Mouse (Mus musculus) kidney, adult 9 months (tissue): ENCODE measurements at regions not wholly inside any gene's neighbourhood (a gene's known extent, or its start where the extent isn't known, plus 50 kb on each side); places are given as distances from the start of the nearest gene placed in this dataset.

Experiments
- DNase-seq: peaks from one replicate; pipeline ENCODE4 v3.0.0; 2022

DNA sequence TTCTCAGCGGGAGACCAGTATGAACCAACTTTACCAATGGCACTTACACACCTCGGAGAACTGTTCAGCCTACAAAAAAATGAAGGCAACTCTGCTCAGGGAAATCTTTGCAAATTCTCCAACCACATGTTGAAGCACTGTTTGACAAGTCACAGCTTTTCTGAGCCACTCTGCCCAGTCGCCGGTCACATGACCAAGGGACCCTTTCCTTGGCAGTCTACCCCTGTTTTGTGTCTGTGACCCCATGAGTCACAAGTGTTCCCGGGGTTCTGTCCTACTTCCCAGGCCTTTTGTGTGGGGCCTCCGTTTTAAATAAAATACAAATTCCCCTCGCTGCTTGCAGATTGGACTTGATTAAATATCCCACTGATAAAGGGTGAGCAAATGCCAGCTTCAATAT, 323.5 kb upstream of the Mgmt start:
- DNase-seq, result no peak

DNA sequence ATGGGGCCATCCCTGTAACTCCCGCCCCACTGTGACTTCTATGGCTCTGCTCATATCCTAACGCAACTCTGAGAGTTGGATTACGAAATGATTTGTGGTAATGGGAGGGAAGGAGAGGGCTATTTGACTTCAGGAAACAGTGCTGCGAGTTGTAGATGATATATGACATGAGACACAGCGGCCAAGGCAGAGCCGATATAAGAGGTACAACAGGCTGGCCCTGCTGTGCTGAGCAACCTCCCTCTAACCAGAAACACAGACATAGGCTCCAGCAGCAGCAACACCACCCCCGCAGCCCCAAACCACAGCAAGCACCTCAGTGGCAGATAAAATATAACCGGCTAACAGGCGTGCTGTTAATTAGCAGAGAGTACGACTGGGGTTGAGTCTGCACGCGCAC, 312.5 kb upstream of the Mgmt start:
- no peak for DNase-seq

DNA sequence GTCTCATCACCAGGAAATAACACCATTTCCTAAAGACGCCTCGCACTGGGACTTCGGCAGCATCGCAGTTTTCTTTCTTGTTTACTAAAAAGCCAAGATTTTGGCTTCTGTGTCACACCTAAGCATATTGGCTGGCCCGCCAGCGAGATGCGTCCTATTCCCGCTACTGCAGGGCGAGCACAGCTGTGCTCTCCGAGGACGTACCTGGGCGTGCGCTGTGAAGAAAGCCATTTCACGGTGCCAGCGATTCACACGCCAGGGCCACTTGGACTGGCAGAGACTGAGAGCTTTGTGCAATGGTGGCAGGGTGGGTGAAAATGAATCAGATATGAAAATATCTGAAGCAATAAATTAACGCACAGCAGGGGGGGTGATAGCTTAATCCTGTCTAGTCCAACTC, 310.1 kb upstream of the Mgmt start:
- no peak for DNase-seq

DNA sequence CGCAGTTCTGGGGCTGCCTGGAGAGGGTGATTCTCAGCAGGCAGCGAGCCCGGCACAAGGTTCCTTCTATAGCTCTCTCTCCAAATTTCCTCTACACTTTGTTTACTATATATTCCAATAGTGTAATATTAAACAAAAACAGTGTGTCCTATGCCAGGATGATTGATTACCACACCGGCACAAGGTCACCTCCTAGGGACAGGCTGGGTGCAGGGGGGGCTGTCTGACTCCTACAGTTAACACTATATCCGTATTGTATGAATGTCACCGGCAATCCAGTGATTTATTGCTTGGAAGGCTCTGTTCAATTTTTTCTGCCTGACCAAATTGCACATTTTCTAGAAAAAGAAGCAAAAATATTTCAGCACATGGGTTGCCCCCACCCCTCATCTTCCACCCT, 305.9 kb upstream of the Mgmt start:
- no peak for DNase-seq

DNA sequence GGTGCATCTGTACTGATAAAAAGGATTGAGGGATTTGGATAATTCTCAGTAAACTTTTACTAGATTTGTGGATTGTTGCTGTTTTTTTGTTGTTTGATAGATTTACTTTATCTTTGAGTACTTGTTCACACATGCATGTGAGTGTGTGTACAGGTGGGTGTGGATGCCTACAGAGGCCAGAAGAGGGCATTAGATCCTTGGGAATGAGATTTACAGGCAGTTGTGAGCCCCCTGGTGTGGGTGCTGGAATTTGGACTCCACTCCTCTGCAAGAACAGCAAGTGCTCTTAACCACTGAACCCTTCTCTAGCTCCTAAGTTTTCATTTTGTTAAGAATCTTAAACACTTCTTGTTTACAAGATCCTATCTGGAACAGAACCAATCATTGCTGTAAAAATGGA, 303.5 kb upstream of the Mgmt start:
- DNase-seq, result no peak

DNA sequence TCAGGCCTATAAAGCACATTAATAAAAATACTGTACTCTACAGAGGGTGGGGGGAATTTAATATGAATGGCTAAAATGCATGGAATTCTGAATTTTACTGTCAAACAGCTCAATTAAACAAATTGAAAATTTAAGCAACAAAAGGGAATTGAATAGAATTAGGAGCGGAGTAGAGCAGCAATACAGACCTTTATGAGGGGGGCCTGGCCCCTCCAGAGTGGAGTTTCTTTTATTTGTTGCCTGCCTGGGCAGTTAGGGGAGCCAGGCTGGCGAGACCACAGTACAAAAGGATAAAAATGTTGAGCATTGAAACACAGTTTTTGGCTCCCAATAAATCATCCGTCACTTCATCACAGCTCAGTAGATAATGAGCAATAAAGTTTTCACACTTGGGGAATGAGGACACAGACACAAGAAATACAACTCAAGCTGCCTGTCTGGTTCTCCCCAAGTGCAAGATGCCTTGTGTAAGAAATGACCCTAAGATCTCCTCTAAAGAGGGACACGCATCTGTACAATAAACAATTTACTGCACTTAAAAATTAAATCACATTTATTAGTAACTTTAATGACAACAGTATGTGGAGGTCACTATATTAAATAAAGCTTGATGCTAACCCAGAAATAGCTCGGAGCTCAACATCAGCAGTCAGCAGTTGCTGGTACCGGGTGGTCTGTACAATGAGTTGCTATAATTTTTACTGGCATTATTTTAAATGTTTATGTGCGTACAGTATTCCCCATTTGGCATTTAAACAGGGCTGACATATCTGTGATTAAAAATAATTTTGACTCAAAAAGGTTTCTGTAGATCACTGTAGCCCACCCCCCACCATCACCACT, 286.9 kb upstream of the Mgmt start:
- no peak for DNase-seq

DNA sequence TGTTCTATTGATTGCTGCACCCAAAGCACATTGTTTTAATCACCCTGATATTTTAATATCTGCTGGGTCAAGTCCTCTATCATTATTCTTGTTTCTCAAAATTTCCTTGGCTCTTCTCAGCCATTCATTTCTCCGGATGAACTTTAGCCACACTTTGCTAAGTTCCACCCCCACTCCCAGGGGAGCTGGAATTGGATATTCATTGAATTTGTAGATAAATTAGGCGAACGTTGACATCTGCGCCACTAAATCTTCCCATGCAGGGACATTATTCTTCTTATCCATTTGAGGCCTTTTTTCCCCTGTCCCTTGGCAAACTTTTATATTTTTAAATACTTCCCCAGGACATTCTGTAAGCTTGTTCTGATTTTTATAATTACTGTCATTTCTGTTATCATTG, 280.9 kb upstream of the Mgmt start:
- DNase-seq, result peak; percentile 47

DNA sequence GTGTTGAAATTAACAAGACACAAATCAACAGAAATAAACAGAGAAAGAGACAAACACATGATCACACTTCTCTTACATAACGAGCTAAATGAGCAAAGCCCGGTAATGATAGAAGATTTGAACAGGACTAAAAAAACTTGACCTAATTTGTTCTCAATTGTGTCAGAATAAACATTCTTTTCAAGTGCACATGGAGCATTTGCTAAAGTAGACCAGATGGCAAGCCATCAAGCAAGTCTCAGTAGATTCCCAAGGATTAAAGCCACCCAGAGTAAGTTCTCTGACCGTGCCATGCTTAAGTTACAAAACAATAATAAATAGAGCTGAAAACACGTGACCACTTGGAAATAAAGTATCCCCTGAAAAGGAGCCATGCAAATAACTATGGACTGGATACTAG, 269.9 kb upstream of the Mgmt start:
- no peak for DNase-seq

DNA sequence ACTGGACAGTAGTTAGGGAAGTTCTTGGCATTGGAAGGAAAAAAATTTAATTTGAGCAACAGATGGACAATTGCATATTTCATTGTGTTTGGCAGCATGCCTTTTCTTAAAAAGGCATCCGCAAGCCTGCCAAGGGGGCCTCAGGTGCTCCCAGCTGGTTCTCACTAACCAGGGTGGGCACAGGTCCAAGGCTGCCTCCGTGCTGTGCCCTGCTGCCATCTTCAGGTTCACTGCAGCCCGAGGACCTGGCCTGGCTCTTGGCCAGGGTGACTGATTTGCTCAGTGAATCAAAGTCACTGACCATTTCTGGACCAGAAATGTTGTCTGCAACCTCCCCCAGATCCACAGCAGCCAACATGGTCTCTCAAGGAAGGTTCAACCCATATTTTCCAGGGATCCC, 263.3 kb upstream of the Mgmt start:
- peak; percentile 57 for DNase-seq

DNA sequence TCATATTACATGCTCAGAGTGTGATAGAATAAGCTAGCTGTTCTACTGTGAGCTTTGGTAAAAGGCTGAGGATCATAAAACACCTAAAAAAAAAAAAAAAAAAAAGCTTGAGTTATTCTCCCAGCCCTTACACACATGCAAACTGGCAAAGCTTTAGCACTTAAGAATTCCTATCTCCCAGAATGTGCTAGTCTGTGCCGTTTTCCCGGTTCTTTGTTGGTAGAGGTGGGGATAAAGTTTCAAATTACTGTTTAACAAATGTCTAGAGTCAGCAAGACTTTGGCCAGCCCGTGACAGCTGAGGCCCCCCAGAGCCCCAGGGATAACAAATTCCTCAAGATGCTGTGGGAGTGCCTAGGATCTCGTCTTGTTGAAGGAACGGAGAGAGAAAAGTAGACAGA, 254.3 kb upstream of the Mgmt start:
- peak; percentile 29 for DNase-seq

DNA sequence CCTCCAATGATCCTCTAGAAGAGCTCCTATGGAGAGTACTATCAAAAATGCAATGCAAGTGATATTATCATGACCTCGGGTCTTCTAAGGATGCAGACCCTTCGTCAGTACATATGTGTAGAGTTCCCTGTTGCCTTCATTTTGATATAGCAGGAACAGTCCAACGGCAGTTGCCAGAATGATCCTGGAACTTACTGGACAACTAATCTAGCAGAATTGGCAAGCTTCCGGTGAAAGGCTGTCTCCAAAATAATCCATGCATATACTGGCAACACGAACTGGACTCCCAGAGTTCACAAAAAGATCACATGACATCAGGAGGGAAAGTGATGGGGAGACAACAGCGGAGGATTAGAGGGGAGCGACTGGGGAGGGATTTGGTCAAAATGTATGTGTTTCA, 253.6 kb upstream of the Mgmt start:
- DNase-seq, result no peak

DNA sequence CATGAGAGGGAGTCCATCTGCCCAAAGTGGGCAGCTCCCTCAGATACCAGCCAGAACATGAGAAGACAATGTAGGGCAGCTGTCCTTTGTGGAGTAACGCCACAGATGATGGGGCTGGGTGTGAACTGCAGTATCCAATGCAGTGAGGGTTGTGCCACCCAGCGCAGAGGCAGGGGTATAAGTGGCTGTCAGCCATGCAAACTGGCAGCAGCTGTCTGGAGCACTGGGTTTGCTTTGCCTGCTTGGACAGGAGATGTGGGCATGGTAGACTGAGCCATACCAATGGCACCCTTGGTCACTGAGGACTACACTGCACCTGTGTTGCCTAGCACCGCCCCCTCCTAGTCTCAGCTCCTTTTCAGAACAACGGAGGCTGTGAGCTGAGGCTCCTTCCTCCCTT, 244.6 kb upstream of the Mgmt start:
- DNase-seq, result no peak

DNA sequence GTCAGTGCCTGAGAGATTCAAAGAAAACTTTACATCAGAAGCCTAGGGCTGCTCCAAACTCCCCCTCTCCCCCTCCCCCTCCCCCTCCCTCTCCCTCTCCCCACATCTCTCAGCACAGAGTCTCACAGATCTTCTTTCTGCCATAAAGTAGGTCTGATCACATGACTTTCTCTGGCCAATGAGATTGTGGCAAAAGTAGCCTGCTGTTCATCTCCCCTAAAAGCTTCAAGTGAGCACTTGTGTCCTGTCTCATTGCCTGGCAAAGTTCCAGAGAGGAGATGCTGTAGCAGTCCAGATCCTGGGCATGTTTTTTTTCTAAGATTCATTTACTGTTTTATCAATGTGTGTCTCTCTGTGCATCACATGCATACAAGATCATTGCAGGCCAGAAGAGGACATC, 234.5 kb upstream of the Mgmt start:
- no peak for DNase-seq

DNA sequence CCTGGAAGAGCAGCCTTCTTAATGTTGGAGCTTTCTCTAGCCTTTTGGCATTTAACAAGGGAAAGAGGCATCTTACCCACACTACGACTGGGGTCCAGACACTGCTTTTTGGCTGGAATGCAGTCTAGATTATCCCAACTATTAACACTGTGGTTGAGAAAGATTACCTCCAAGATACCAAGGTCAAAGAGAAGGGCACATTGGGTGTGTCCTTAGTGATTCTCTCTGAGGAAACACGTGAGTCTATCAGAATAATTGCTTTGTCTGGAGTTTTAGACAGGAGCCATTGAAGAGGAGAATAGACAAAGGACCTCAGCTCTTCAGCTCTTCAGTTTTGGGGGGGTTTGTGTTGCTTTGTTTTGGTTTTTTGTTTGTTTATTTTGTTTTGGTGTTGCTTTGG, 234.0 kb upstream of the Mgmt start:
- no peak for DNase-seq

DNA sequence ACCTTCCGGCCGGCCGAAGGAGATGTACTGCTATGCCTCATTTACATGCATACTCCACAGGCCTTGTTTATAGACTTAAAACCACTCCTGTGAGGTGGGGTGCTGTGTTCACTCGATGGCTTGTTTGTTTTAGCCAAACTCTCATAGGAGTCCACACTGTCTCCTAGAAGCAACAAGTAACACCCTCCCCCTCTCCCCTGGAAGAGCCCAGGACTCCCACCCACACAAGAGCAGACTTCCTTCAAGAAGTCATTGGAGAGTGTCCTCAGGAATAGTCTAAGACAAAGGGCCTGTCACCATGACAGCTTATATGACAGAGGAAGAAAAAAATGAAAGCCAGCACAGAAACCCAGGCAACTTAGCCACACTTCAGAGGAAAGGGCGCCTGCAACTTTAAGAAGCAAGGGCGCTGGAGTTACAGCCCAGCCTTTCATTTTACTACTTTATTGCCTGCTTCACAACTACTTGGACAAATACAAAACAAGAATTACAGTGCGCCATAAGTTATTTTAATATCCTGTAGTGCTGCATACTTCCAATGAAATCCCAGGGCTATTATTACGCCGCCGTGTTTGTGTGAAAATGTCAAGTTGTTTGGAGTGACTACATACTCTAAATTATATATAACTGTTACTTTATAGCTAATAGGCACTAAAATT, 229.9 kb upstream of the Mgmt start:
- DNase-seq, result no peak

DNA sequence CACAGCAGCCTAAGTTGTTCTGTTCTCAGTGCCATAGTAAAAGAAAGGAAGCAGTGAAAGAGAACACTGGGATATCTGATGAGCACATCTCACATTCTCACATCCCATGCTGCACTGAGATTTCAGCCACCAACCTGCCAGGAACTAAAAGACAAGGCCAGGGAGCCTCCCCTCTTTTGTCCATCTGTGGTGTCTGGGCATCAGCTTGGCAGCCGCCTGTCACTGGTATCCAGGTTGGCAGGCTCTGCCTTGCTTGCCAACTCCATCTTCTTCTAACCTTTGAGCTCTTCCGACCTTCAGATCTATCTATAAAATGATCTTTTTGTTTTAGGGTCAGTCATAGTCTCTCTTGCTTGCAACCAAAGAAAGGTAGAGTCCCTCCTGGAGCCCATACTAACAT, 228.5 kb upstream of the Mgmt start:
- no peak for DNase-seq

DNA sequence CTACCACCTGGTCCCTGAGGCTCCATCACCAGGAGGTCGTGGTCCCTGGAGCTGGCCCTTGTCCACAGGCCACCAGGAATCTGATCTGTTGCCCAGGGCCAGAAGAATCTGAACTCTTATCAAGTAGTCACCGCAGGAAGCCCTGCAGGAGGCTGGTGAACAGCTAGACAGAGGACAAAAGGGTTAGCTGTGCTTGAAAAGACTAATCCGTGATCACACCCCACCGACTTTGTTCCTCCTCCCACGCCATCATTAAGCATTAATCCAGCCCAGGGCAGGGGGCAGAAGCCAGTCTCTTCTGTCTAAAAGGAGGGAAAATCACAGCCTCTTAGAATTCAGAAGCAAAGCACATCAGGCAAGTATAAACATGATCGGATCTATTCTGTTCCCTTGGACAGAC, 227.7 kb upstream of the Mgmt start:
- no peak for DNase-seq

DNA sequence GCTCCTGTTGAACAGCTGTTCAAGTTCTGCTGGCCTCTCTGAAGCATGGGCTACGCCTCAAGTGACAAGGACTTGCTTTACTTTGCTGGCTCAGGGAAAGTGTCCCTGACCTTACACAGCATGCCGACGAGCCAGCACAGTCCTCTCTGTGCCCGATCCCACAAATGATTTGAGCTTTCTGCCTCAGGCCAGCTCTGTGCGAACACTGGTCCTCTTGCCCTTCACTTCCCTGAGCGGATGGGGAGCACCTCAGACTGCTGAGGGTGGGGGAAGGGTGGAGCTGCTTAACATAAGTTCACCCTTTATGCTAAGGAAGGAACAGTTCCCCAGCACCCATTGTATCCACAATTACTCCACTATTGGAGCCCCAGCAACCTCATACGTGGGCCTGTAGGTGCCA, 223.7 kb upstream of the Mgmt start:
- DNase-seq, result no peak

DNA sequence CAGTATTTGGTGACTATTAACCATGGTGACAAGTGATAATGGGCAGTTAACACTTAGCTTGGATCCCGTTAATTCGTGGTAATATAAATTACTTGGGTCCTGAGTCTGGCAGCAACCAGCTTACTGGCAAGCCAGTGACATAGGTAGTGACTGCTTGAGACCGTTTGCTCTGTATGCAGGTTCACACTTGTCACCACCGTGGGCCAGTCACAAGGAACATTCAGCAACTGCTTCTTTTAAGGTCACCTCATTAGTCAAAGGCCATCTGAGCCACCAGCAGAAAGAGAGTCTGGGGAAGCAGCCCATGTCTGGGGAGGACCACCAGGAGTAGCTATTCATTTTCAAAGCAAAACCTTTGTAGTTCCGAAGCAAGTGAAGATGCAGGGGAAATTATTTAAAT, 220.3 kb upstream of the Mgmt start:
- DNase-seq, result no peak

DNA sequence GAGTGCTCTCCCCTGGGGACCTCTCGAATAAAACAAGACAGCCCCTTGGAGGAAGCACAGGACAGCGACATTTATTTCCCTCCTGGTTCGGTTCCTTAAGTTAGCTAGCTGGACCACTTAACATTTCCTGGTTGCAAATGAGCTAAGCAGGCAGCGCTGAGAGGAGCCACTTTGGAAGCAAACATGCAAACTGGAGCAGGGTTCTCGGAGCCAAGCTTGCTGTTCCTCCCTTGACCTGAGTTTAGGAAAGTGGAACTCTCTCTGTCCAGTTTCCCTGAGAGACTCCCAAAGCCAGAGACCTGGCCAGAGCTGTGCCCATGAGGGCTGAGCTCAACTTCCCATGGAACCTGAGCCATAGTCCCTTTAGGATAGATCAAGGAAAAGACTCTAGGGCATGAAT, 219.4 kb upstream of the Mgmt start:
- no peak for DNase-seq

DNA sequence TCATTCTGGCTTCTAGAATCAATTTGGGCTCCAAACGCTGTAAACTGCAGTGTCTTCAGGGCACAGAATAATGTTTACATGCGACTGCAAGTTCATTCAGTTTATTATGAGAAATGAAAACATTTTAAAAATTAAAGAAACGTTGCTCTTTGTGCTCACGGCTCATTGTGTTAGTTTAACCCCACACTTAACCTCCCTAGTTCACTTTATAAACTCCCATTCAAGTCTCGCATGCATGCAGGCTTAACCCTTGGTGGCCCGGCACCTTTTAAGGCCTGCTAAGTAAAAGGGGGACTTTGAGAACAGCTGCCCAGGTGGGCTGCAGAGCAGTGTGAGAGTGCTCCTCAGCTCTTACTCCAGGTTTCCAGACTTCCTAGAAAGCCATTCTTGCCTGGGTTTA, 218.3 kb upstream of the Mgmt start:
- DNase-seq, result no peak

DNA sequence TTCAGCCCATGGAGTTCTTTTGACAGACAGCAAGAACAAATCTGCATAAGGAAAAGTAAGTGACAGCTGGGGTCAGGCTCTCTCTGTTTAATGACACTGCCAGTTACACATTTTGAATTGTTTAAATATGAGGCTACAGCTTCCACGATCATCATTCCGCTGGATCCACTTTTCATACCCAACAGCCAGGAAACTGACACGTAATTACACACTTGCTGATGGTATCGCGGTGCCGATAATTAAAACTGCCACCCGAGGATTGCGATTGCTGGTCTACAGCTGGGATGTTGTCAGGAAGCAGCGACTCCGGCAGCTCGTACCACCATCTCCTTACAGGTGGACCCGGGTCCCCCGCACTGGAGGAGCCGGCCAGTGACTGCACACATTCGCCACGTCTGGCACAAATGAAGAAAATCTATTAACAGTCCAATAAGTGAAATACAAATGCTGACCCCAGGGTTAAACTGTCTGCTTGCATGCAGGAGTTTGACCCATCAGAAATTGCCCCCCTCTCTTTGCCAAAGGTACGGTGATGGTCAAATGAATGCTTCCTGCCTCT, 217.3 kb upstream of the Mgmt start:
- no peak for DNase-seq

DNA sequence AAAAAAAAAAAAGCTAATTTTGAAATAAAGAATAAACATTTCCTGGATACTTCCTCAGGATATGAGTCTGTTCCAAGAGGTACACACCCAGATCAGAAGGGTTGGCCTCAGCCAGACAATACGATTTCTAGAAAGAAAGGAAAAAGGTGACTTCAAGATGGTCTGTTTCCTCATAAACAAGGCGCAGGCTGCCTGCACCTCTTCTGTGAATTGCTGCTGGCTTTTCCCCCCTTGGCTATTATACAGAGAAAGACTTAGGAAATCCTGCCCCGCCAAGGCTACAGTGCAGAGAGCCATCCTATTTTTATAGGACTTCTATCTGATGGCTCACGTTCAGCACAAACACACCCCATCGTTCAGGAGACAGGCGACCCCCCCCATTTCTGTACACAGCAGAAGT, 204.8 kb upstream of the Mgmt start:
- peak; percentile 24 for DNase-seq

DNA sequence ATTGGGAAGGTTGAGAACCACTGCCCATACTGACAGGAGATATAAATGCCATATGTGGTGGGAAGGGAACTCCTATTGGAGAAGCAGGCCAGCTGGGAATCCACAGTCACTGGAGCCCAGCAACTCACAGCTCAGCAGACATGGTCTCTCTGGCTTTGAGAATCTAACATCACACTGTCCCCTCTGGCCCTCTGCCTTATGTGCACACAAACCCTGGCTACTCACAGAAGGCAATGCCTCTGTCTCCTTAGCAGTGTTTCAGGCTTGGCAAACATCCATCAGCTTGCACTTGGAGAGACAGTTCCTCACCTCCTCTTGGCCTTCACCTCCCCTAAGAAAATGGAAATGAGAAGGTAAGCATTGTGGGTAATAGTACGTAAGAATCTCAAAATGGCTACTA, 188.2 kb upstream of the Mgmt start:
- no peak for DNase-seq
